Mouse (Mus musculus) limb, embryonic 13.5 days (tissue): ENCODE data around the gene Gm8909. TPM values are rescaled to one million over a fixed set of nuclear protein-coding genes. Genes with fewer than 3 reads are reported as not detected.
"Not testable (repeated sequence)": the region's sequence is repeated elsewhere in the genome, so short reads cannot be mapped to it uniquely, and the experiment has no call there.

Experiments
- ATAC-seq: fragments of 200-750 bp; cut with Nextera tagmentation; 2 replicates; pipeline ENCODE4 v1.8.0; 2017; ENCODE audit warnings: low read depth, moderate number of reproducible peaks, moderate TSS enrichment; ENCODE audit not compliant: low FRiP score
- H3K27ac ChIP-seq: fragments of 300-500 bp; sonication (generic); 2 replicates; pipeline ENCODE4 v1.5.1; 2015; ENCODE audit warnings: inconsistent platforms, mild to moderate bottlenecking, moderate library complexity
- H3K27me3 ChIP-seq: fragments of 300-500 bp; sonication (generic); 2 replicates; pipeline ENCODE4 v1.6.1; 2015; ENCODE audit warnings: mild to moderate bottlenecking, inconsistent platforms
- H3K36me3 ChIP-seq: fragments of 300-500 bp; sonication (generic); 2 replicates; pipeline ENCODE4 v1.6.1; 2015; ENCODE audit warnings: inconsistent platforms, mild to moderate bottlenecking, moderate library complexity
- H3K4me1 ChIP-seq: fragments of 300-500 bp; sonication (generic); 2 replicates; pipeline ENCODE4 v1.6.1; 2015; ENCODE audit warnings: inconsistent platforms
- H3K4me2 ChIP-seq: fragments of 300-500 bp; sonication (generic); replicated peaks from 2 replicates; pipeline ENCODE4 v1.6.1; 2015; ENCODE audit warnings: inconsistent platforms, mild to moderate bottlenecking, moderate library complexity
- H3K4me3 ChIP-seq: fragments of 300-500 bp; sonication (generic); 2 replicates; pipeline ENCODE4 v1.5.1; 2015; ENCODE audit warnings: moderate library complexity, mild to moderate bottlenecking, inconsistent platforms
- H3K9ac ChIP-seq: fragments of 300-500 bp; sonication (generic); 2 replicates; pipeline ENCODE4 v1.6.1; 2015; ENCODE audit warnings: mild to moderate bottlenecking, inconsistent platforms
- H3K9me3 ChIP-seq: fragments of 300-500 bp; sonication (generic); 2 replicates; pipeline ENCODE4 v1.6.1; 2016; ENCODE audit warnings: inconsistent platforms
- WGBS: fragments of 180-500 bp; shearing (Covaris S2); methylation state at CpG from one replicate; pipeline ENCODE4 v1.1.7; 2015; 5-methylcytosine and 5-hydroxymethylcytosine counted together
- polyA plus RNA-seq: library from polyadenylated mRNA; unstranded; fragments of >200 nt; fragmentation: Nextera tagmentation; extraction: Ambion mirVana; gene quantifications from 2 replicates; pipeline ENCODE4 v1.2.1, GENCODE M21; 2015

Gm8909 gene
- polyA plus RNA-seq, 1 experiment from 2014 or later: not detected

GRCm38 (mm10) chr17:36157782-36158181 is 10.6 kb downstream of the Gm8909 start:
- not testable (repeated sequence) for H3K9me3 ChIP-seq, H3K36me3 ChIP-seq, H3K27ac ChIP-seq
- H3K4me2 ChIP-seq: peak overlapping the region; percentile 68
- H3K4me3 ChIP-seq: peak overlapping the region; percentile 41
- WGBS: under 1% methylated on average over 30 of the region's 36 CpGs
- peak overlapping the region; percentile 51; the same call in 1 of the 2 replicates for H3K9ac ChIP-seq
- H3K27me3 ChIP-seq: peaks cover 85% of the 10 kb centered on the region
- 0 out of 2 replicates have a peak, but pooled peaks have one; percentile 15 for ATAC-seq
- 0 out of 2 replicates have a peak, but pooled peaks cover 11% of the 10 kb centered on the region for H3K4me1 ChIP-seq

DNA sequence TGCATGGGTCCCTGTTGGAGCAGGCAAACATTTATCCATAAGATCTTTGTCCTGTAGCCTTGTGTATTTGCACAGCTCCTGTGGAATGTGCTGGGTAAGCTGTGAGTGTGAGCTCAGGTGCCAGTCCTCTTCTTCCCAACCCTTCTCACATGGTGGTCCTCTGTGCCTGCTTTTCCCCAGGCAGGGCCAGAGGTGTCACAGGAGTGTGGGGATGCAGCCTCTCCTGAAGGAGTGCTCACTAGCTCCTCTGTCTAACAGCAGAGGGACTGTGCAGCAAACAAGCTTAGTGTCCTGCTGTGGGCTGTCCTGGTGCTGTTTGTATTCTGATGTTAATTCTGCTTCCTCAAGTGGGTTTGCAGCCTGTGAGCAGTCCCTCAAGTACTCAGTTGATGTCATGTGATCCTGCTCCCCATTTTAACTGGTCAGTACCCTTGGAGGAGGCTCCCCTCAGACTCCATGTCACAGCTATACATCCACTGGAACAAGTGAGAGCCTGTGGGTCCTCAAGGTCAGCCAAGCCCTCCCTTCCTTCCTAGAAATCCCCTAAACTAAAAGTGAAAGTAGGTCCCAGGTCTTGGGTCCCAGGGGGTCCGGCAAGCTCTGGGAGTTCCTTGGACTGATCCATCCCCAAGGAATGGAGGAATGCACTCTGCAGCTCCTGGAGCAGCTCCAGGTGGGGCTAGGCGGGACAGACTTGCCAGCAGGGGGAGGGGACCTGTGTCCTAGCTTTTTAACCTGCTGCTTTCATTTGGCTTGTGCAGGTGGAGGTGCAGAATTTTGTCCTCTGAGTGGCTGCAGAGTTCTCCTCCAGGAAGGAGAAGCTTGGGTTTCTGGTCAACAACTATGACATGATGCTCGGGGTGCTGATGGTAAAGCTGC is 13.8 kb downstream of the Gm8909 start:
- peaks cover 76% of the 10 kb centered on the region for H3K27me3 ChIP-seq
- 20% methylated on average over 3 of the region's 3 CpGs for WGBS

DNA sequence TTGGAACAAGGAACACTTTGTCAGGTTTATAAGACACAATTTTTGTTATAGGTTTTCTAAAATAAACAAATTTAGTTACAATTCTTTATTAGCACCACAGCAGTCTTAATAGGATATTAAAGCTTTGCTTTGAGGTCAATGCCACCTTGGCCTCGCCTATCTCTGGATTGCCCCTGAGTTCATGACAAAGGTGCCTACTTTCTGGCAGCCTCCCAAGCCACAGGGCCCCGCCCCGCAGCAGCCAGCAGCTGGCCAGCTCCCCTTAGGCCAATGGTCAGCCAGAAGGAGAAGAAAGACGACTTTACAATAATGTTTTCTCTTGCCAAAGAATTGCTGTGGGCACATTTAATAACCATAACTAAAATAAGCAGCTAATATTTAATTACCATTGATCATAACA is 17.1 kb downstream of the Gm8909 start:
- H3K4me3 ChIP-seq, H3K9me3 ChIP-seq, H3K4me2 ChIP-seq, H3K9ac ChIP-seq, H3K36me3 ChIP-seq, H3K4me1 ChIP-seq, ATAC-seq, H3K27ac ChIP-seq: not testable (repeated sequence)
- H3K27me3 ChIP-seq: peaks cover 81% of the 10 kb centered on the region
- 35% methylated on average over 4 of the region's 4 CpGs for WGBS

More for the DNA sequence above, 13.8 kb downstream of the Gm8909 start:
- Histone ChIP-seq H3K27ac (no peak overlapping the region), H3K9me3 (no peaks in the 10 kb centered on the region), H3K4me2 (no peak overlapping the region), H3K4me3 (no peak overlapping the region), H3K4me1 (0 out of 2 replicates have a peak, but pooled peaks cover 4% of the 10 kb centered on the region), H3K36me3 (no peaks in the 10 kb centered on the region), H3K9ac (no peak overlapping the region)
- ATAC-seq: no peak

DNA sequence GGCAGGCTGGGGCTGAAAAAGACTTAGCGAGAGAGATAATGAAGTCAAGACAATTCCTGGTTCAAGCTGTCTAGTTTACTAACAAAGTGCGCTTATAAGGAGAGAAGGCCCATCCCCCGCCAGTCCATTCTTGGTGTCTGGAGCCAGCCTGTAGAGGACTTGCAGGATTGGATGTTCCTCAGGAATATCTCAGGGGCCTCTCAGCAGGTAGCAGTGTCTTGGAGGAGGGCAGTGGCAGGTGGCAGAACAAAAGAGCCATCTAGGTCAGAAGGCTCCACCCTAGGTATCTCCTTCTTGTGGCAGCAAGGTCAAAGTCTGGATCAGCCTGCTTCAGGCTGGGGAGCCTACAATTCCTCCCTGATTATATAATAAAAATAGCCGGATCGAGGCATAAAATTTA is 19.9 kb downstream of the Gm8909 start:
- peaks cover 79% of the 10 kb centered on the region for H3K27me3 ChIP-seq
- H3K4me3 ChIP-seq, H3K4me2 ChIP-seq, H3K9ac ChIP-seq, ATAC-seq, H3K36me3 ChIP-seq, H3K9me3 ChIP-seq, H3K27ac ChIP-seq: not testable (repeated sequence)
- peaks cover 10% of the 10 kb centered on the region; the same call in 1 of the 2 replicates for H3K4me1 ChIP-seq
- 74% methylated on average over 5 of the region's 5 CpGs for WGBS

- WGBS: 69% methylated on average over 1 of the region's 1 CpGs
- Histone ChIP-seq H3K4me1 (peaks cover 10% of the 10 kb centered on the region; the same call in 1 of the 2 replicates), H3K27me3 (peaks cover 79% of the 10 kb centered on the region)
- H3K9ac ChIP-seq, H3K4me2 ChIP-seq, ATAC-seq, H3K9me3 ChIP-seq, H3K4me3 ChIP-seq, H3K27ac ChIP-seq, H3K36me3 ChIP-seq: not testable (repeated sequence)
Observed at GRCm38 (mm10) chr17:36146937-36147336, 21.4 kb downstream of the Gm8909 start.

GRCm38 (mm10) chr17:36145861-36146156 is 22.5 kb downstream of the Gm8909 start:
- Histone ChIP-seq H3K4me3 (peak overlapping the region; percentile 39), H3K4me1 (peaks cover 10% of the 10 kb centered on the region; the same call in 1 of the 2 replicates), H3K27me3 (peaks cover 82% of the 10 kb centered on the region), H3K4me2 (peak overlapping the region; percentile 61)
- not testable (repeated sequence) for H3K9me3 ChIP-seq, H3K9ac ChIP-seq, H3K36me3 ChIP-seq, H3K27ac ChIP-seq, ATAC-seq
- under 1% methylated on average over 13 of the region's 13 CpGs for WGBS

DNA sequence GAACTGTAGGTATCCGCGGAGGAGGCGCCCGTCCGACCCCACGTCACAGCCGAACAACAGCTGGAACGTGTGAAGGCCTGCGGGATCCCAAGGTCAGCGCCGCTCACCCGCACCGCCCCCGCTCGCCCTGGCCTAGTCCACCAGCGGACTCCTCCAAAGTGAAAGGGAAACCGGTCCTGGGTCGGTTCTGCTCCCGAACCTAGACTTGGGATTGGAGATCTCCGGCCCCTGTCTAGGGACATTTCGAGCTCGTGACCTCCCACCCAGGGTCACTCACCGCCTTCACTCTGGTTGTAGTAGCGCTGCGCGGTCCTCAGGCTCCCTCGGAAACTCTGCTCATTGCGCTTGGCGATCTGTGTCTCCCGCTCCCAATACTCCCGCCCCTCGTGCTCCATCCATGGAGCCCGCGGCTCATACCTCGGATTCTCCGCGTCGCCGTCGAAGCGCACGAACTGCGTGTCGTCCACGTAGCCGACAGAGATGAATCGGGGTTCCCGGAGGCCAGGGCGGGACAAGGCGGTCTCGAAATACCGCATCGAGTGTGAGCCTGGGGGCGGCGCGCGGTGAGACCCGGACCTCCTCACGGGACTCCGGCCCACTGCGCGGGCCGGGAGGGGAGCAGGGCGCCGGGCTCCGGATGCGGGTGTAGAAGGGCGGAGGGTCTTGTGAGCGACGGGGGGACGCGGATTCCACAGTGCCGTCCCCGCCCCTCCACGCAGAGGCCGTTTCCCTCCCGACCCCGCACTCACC is 23.1 kb downstream of the Gm8909 start:
- Histone ChIP-seq H3K4me1 (peaks cover 10% of the 10 kb centered on the region; the same call in 1 of the 2 replicates), H3K4me3 (peak overlapping the region; percentile 39), H3K9me3 (no peaks in the 10 kb centered on the region), H3K27me3 (peaks cover 84% of the 10 kb centered on the region), H3K4me2 (peak overlapping the region; percentile 61), H3K27ac (no peak overlapping the region), H3K36me3 (no peaks in the 10 kb centered on the region), H3K9ac (no peak overlapping the region)
- 2% methylated on average over 67 of the region's 78 CpGs for WGBS
- no peak for ATAC-seq

GRCm38 (mm10) chr17:36136299-36136848 is 32.0 kb downstream of the Gm8909 start:
- H3K4me2 ChIP-seq, H3K9ac ChIP-seq, H3K27ac ChIP-seq, H3K4me1 ChIP-seq, ATAC-seq, H3K36me3 ChIP-seq, H3K4me3 ChIP-seq, H3K9me3 ChIP-seq: not testable (repeated sequence)
- 57% methylated on average over 1 of the region's 1 CpGs for WGBS
- peaks cover 57% of the 10 kb centered on the region for H3K27me3 ChIP-seq

DNA sequence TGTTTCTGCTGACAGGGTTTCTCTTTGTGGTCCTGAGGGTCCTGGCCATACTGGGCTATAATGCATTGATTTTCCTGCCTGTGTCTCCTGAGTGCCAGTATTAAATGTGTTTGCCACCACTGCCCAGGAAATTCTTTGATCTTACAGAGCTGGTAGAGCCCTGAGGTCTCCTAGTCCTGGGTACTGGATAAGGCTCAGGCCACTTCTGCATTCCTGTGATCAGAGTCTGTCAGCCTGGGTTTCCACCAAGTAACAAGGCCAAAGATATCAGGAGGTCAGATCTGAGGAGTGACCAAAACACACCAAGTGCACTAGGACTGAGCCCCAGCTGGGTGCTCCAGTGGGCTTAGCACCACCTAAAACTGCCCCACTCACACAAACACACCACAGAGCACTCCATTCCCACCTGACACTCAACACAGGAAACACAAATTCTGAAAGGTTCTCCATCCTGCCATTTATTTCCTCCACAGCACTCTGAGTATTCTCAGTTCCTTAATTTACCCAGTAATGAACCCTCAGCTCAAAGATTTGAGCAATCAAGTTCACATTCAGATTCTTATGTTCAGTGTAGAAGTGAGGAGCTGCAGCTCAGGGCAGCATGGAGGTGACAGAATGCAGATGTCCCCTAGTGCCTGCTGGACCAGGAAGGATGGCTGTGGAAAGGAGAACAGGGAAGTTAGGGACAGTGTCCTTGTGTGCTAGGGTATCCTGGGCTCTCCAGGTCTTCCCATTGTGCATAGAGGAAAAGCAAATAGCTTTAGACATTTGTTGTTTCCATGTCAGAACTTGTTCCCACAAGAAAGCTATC is 32.7 kb downstream of the Gm8909 start:
- not testable (repeated sequence) for H3K9me3 ChIP-seq, ATAC-seq
- peaks cover 57% of the 10 kb centered on the region for H3K27me3 ChIP-seq

GRCm38 (mm10) chr17:36131516-36132265 is 36.6 kb downstream of the Gm8909 start:
- 64% methylated on average over 5 of the region's 5 CpGs for WGBS
- Histone ChIP-seq H3K4me1 (no peaks in the 10 kb centered on the region), H3K9ac (no peak overlapping the region), H3K9me3 (no peaks in the 10 kb centered on the region), H3K4me3 (no peak overlapping the region), H3K36me3 (no peaks in the 10 kb centered on the region), H3K4me2 (no peak overlapping the region), H3K27me3 (peaks cover 62% of the 10 kb centered on the region), H3K27ac (no peak overlapping the region)
- no peak for ATAC-seq

More for the DNA sequence above, 32.7 kb downstream of the Gm8909 start:
- not testable (repeated sequence) for H3K4me3 ChIP-seq, H3K9ac ChIP-seq, H3K36me3 ChIP-seq, H3K4me2 ChIP-seq, H3K27ac ChIP-seq, H3K4me1 ChIP-seq
